Mouse (Mus musculus) c-Kit-negative CD71-positive TER-119-positive erythroid progenitor cells, embryonic 14.5 days (primary cell): ENCODE results near the gene Rpusd2.
"Not testable (repeated sequence)": the region's sequence is repeated elsewhere in the genome, so short reads cannot be mapped to it uniquely, and the experiment has no call there.

ENCODE experiments used
- DNase-seq: peaks from one replicate; pipeline ENCODE4 v3.0.0-alpha.2; 2013; ENCODE audit warnings: low read depth, low spot score

Gene Rpusd2

DNA sequence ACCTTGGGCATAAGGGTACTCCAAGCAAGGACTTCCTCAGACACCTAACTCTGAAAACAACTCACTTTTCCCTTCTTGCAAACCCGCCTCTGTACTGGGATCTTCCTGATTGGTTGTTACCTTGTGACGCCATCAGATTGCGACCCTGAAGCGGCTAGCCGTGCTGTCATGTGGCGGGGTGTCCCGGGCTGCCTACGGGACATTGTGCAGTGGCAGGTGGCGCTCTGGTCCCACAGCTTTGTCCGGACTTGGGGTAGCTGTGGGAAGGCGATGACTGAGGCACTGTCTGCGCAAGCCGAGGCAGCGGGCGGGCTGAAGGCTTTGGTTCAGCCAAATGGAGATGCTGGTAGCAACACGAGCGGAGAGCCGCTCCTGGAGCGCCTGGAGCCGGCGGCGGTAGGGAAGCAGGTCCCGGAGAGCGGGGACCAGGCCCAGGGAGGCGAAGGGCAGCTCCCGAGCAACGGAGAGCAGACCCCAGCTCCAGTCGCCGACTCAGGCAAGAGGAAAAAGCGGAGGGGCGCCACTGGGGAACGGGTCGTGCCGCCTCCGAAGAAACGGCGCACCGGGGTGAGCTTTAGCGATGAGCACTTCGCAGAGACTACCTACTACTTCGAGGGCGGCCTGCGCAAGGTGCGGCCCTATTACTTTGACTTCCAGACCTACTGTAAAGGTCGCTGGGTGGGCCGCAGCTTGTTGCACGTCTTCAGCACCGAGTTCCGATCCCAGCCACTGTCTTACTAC is at the start of gene Rpusd2:
TSS of gene Rpusd2 (plus strand) at position 135 of the 741 bp plus-strand sequence.
- DNase-seq, result peak; percentile 92

DNA sequence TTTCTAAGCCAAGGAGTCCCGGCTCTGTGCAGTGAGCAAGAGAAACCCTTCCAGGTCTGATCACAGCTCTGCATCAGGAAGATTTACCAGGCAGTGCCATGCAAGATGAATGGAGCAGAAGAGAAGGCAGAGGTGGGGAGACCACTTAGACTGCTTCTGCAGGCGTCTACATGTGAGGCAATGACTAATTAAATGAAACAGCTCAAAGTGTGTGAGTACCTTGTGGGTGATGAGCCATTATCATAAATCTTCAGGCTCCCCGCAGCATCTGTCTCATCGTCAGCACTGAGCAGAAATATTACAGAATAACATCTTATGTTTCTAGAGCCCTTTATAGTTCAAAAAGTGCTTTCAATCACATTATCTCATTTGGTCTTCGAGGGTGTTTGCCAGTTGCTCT is 39.1 kb upstream of the Rpusd2 start:
- no peak for DNase-seq

DNA sequence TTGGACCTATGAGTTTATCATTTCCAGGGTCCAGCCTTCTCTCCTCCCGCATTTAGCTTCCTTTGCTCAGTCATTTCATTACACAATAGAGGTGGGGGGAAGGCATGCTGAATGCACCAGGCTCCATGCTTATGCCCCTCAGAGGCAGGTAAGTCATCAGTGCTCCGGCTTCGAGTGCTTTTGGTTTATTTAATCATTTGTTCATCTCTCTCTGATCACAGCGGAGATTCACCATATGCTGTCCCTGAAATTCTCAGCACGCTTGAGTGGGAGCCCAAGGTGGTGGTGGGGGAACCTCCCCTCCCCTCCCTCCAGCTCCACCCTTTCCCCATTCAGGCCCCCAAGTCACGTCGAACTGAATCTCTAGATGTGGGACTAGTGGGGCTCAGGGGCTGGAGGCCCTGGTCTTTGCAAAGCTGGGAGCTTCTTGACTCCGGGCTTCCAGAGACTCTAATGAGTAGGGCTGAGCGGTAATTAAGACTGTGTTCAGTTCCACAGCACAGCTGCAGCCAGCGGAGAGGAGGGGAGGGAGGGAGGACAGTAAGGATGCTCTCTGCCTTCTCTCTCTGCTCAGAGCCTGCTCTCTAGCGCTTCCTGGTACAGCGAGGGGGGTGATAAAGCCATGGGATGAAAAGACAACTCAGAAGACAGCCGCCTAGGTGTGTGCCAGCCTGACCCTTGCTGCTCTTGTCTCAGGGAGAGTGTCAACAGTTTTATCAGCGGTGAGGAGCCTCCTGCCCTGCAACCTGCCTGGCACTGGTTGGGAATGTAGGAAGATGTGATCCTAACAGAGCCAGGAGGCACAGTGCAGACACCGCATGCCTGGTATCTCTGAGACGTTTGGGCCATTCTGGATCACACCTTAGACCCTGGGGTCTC is 38.4 kb upstream of the Rpusd2 start:
- no peak for DNase-seq

DNA sequence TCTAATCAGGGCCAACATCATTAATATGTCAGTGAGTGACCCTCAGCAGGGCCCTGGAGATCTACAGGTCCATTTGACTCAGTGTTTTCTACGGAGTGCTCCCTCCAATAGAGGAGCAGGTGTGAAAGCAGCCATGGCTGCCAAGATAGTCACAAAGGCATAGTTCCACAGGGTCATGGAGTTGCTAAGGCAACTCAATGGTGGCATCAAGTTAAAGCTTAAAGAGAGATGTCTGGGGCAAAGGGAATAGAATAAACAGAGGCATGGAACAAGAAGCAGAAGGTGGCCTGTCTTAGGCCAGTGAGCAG is 37.8 kb upstream of the Rpusd2 start:
- no peak for DNase-seq

DNA sequence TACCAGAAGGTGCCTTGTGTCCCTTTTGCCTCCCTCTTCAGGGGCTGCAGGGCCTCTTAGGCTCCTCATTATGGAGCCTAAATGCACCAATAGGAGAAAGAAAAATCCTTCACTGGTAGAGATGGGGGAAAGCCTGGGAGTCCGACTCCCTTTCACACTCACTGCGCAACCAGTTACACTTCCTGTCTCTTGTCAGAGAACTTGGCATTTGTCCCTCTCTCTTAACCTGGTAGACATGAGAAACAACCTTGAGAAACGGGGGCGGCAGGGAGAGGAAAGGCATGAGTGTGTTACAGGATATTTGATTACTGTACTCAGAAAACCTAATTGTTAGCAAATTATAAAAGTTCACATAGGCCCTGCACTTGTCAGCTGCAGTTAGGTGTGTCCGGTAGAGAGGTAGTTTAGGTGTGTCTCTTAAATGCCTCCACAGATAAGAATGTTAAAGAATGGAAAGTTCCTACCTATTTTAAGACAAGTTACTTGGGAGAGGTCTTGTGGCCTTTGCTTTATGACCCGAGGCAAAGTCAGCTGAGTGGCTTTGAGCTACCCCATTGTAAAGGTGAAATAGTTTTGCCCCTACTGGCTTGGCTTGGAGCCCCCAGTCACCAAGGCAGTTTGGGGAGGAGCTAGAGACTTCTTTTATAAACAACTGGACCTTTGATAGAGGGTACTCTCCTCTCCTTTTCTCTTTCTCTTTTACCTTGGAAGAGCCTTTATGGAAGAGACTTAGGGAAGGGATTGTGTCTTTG is 36.3 kb upstream of the Rpusd2 start:
- DNase-seq, result no peak

DNA sequence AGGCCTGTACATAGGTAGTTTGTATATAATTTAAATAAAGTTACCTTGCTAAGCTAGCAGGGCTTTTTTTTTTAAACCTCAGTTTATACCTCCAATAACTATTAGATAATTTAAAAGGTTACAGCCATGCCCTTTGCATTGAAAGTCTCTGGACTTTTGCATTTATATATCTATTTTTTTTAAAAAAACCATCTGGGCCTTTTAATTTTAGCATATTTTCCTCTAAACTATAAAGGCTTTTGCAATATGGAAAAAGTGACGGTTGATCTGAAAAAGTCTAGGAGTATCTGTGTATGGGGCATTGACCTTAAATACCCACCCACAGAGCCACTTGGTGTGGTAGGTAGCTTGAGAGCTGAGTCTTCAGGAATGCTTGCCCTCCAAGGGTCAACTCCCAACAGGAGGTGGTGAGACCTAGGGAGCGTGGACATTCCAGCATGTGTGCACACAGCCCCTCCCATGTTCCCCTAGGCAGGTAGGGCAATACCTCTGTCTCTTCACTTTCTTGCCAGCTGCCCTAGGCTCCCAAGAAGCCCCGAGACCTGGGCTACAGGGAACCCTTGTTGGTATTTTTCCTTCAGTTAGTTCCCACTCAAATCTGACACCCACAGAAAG is 35.5 kb upstream of the Rpusd2 start:
- DNase-seq, result no peak

DNA sequence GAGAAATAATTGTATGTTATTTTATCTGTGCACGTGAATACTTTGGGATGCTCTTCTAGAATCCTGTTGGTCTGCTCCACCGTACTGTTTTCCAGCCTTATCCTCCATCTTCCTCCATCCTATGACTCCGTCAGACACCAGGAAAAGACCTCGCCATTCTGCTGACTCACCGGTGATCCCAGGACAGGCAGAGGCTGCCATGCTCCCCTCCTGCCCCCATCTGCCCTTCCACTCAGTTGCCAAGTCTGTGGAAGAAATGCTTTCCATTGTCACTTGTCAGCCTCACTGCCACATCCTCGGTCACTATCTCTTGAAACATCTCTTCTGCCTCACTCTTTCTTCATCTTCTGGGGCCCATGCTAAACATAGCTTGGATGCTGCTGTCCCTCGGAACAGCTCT is 27.7 kb upstream of the Rpusd2 start:
- DNase-seq, result no peak

DNA sequence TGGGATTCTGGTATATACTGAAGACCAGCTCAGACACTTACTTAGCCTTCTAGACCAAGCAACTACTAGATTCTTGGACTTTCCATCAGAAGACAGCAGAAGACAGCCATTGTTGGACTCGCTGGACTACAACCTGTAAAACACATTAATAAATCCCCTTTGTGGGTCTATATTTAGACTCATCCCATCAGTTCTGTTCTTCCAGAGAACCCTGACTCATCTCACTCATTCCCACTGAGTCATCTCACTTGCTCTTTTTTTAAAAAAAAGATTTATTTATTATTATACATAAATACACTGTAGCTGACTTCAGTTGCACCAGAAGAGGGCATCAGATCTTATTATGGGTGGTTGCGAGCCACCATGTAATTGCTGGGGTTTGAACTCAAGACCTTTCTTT is 25.2 kb upstream of the Rpusd2 start:
- DNase-seq, result no peak

DNA sequence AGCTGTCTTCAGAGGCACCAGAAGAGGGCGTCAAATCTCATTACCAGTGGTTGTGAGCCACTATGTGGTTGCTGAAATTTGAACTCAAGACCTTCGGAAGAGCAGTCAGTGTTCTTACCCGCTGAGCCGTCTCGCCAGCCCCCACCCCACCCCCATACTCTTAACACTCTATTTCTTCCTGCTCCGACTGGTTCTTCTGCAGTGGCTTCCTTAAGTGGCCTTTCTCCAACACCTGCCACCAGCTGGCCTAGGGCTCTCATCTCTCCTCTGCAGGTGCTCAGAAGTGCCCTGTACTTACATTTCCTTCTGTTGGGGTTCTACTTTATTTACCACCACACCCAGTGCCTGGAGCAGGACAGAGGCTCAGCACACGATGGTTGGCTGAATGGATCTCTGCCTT is 19.6 kb upstream of the Rpusd2 start:
- DNase-seq, result no peak

DNA sequence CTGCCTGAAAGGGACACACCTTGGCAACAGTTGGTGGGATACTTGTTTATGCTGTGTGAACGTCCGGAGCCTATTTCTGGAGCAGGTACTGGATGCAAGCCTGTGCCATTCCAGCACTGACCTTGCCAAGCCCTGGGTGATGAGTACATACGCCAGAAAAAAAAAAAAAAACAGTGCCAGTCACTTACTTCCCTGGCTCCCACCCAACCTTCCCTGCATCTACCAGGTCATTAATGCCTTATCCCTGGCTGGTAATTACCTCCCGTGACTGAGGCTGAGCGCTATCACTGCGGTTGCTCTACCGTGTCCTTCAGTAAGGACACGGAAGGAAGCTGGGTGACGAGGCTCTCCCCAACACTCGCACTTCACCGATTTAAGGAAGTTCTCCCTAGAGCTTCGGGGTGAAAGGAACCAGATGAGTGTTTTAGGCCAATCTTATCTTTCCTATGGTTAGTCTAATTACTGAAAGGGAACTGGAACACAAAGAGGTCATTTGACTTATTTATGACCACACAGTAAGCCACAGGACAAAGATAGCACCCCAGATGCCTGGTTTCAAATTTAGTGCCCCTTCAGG is 18.9 kb upstream of the Rpusd2 start:
- no peak for DNase-seq

DNA sequence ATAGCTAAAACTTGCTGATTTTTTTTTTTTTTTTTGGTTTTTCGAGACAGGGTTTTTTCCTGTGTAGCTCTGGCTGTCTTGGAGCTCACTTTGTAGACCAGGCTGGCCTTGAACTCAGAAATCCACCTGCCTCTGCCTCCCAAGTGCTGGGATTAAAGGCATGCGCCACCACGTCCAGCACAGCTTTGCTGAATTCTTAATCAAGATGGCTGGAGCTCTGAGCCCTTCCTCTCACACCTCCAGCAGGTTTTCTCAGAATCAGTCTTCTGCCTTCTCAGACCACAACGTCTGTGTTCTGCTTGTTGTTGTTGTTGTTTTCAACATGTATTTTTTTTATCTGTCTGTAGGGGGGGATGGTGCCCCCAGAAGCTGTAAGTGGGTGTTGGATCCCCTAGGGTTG is 18.3 kb upstream of the Rpusd2 start:
- not testable (repeated sequence) for DNase-seq

DNA sequence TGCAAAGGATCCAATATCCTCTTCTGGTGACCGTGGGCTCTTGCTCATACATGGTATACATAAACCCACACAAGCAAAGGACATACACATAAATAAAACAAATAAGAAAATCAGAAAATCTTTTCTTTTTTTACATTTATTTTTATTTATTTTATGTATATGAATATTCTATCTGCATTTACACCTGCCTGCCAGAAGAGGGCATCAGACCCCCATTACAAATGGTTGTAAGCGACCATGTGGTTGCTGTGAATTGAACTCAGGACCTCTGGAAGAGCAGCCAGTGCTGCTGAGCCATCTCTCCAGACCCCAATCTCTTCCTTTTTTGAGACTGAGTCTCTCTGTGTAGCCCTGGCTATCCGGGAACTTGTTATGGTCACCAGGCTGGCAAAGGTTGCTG is 16.9 kb upstream of the Rpusd2 start:
- no peak for DNase-seq

DNA sequence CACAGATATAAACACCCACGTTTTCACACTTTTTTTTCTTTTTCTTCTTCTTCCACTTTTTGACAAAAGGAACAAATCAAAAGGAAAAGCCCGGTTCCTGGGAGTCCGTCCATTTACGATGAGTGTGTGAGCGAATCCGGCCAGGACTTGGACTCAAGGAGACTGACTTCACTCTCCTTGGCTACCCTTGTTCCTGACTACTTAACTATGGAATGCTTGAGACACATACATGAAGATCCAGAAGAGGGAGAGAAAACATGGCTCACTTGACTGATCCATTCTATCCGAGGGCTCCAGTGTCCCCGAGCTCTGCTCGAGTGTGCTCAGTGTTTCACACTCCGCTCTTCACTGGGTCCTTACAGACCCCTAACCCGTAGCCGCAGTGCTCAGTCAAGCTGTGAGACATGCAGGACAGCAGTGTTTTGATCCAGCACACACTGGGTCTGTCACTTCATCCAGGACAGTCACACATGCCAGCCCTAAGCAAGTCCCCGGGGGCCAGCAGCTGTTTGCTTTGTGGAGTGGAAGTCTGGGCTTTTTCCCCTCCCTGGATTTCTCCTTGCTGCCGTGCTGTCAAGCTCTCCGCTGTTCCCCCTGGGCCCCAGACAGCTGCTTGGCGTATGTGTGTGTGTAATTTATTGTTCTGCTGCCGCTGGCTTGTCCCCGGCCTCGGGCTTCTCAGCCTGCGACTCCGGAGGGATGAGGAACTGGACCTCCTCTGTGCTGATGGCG is 16.0 kb upstream of the Rpusd2 start:
- DNase-seq, result no peak

DNA sequence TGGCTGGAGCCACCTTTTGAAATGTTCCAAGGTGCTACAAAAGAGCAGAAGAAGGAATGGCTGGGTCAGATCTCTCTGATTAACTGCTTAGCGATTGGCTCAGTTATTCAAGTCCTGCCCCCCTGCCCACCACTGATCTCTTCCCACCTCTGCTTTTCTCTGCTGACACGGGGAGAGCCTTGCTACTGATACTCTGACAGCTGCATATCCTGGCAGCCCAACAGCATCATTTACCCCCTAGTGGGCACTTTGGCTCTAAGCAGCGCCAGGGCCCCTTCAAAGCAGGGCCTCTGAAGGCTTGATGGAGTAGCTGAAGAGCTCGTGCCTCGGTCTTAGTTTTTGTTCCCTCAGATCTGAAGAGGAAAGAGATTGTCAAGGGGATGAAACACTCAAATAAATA is 15.5 kb upstream of the Rpusd2 start:
- DNase-seq, result no peak

DNA sequence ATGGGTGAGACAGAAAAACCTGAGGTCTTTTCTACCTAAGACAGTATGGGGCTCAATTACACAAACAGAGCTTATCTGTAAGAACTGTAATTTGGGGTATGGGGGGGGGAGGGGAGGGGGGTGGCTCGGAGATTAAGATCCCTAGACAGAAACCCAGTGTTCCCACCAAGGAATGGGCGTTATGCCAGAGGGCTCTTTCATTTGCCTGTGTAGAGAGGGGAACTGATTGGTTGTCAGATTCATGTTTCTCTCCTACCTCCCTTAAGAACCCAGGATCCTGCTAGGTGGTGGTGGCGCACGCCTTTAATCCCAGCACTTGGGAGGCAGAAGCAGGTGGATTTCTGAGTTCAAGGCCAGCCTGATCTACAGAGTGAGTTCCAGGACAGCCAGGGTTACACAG is 15.1 kb upstream of the Rpusd2 start:
- no peak for DNase-seq

DNA sequence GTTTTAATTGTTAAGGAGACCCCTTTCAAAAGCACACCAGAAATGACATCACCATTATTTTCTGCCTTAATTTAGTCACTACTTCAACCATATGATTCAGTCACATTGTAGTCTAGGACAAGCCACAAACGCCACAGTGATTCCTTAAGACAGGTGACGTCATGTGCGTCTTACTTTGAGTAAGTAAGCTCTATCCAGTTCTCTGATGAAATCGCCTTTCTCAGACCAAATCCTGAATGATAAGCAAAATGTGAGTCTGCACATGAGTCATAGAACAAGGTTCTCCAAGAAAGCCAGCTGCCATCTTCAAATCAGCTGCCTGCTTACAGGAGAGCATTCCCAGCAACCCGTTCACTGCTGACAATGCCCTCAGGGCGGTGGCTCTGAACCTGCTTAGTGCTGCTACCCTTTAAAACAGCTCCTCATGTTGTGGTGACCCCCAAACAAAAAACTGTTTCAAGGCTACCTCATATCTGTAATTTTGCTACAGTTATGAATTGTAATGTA is 11.4 kb upstream of the Rpusd2 start:
- DNase-seq, result no peak

DNA sequence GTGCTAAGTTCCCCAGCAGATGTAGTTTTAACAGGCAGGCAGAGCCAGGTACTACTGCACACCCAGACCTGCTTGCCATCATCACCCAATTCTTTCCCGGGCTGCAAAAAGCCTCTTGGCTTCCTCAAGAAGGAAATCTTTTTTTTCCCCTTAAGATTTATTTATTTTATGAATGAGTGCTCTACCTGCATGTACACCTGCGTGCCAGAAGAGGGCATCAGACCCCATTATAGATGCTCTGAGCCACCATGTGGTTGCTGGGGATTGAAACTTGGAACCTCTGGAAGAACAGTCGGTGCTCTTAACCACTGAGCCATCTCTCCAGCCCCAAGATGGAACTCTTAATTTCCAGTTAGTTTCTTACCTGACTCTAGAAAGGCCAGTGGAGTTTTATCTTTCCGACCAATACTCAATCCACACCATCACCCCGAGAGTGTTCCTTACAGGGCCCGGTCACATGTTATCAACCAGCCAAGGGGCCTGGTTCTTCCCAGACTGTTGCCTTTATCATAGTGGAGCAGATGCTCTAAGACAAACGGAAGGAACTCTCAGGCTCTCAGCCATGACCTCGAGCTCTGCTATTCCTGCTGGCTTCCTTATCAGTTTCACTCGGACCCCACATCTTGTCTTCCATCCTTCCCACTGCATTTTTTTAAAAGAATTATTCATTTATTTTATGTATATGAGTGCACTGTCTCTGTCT is 9.9 kb upstream of the Rpusd2 start:
- DNase-seq, result peak; percentile 72

DNA sequence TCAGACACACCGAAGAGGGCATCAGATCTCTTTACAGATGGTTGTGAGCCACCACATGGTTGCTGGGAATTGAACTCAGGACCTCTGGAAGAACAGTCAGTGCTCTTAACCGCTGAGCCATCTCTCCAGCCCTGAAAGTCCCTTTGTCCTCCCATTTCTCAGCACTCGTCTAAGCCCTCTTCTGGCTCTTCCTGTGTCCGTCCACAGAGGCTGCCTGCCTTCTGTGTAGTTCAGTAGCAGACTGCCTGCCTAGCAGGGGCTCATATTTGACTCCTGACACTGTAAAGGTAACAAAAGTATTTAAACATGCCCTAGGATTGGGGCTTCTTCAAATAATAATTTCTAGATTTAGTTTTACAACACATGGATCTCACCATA is 9.4 kb upstream of the Rpusd2 start:
- DNase-seq, result no peak

DNA sequence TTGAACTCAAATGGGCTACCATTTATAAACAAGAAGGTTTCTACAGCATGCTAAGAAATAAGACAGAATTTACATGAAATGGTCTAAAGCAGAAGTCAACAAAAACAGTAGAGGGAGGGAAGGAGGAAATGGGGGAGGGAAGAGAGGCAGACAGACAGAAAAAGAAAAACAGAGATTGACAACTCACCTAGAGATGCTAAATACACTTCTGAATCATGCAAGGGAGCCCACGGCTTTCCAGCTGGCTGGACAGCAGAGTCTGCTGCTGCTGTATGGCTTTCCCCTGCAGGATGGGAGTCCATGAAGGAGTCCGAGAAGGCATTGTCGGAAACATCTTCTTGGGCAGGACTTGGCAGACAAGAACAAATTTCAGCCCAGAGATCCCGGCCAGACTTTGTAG is 7.6 kb upstream of the Rpusd2 start:
- DNase-seq, result no peak

DNA sequence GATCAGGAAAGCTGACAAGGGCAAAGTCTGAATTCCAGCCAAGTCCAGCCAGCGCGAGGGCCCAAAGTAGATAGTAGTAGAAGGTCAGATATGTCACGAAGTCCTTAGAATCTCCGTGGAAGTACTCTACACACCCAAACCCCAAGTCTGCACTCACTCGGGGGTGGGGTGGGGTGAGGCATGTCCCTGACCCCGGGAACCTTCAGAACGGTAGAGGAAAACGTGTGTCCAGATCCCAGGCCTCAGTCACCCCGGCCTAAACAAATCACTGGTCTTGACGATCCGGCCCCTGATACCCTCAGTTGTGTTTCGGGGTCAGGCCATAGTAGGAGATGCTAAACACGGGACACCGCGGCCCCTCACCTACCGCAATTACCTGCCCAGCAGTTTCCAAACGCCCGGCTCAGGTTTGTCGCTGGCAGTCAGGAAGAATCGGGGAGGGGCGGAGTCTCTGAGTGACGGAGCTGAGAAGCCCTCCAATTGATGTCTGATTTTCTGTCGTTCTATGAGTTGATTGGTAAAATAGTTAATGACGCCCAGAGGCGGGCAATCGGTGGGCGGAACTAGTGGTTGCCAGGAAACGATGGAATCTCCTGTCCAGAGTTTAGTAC is 5.5 kb upstream of the Rpusd2 start, which contains the start of gene Ccdc32:
TSS of gene Ccdc32 (minus strand) at position 453 of the 611 bp plus-strand sequence.
- DNase-seq, result peak; percentile 95
